Comparison of ENCODE assay signal across 9 mouse cellular contexts in the genomic region with DNA sequence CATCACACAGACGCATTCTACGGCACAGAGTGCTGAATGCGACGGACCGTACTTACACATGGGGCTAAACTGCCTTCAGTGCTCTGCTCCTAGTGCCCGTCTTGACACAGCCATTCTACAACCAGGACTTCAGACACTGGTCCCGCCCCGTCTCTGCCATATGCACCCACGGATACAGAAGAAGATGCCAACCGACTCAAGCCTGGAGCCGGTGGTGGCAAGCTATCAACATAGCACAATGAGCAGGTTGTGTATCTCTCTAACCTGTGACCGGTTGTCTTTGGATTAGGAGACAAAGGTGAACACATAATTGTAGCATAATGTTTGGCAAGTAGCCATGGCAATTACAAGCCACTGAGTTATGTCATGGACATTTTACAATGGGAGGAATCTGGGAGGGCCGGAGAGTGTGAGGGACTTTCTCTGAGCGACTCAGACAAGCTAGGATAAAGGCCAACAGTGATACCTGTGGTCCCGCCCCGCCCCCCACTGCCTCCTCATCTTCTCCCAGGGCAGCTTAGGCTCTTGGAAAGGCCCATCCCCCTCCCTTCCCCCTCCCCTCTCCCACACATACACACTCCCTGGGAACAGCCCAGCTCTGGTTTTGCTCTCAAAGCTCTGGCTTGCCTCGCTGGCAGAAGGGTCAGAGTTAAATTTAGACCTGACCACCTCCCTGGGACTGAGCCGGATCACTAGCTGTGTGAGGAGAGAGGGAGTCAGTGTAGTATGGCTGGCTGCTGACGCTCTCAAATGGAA.
A peak's percentile ranks its signal among the peaks of the same experiment; 100 is the strongest.
DNase-seq lines count a peak whose midpoint lies in the region; ATAC-seq and TF ChIP-seq lines count a peak whose summit lies in the region.
"Had no signal": no experiment of that assay in that cellular context is flagged by ENCODE, and none has a peak within 500 bp of the region (broad histone marks: within the 10 kb centered on the region; RNA-seq: fewer than 3 reads in every experiment).

No protein-coding gene starts in this region.

- no peak for DNase-seq in left cerebral cortex, adult 2 months (ENCODE audit: extremely low spot score in 1 of 2, low spot score in 2 of 2)
- DNase-seq in left cerebral cortex, postnatal 10 days (ENCODE audit: extremely low spot score in 1 of 2, low spot score in 2 of 2), result no peak
- DNase-seq in gastrocnemius, adult 8-10 months (ENCODE audit: low spot score in 2 of 2), result peak; percentile 59 to 74
- no peak for DNase-seq in hindbrain, postnatal 0 days (ENCODE audit: low spot score)
- no peak for DNase-seq in left cerebral cortex, adult 18-20 months (ENCODE audit: low spot score in 2 of 2)
- DNase-seq in adrenal gland, postnatal 10 days, result no peak

- no peaks in the 10 kb centered on the region for H3K9me3 ChIP-seq in hindbrain, postnatal 0 days (ENCODE audit: low read length)
- H3K9me3 ChIP-seq in liver, embryonic 16.5 days (replicated peaks; ENCODE audit: control insufficient read depth, low read length), result no peaks in the 10 kb centered on the region

- WGBS in hindbrain, postnatal 0 days, result 50% methylated on average over 19 of the region's 19 CpGs
- WGBS in liver, embryonic 16.5 days (ENCODE audit: insufficient replicate concordance), result 68% methylated on average over 19 of the region's 19 CpGs

- H3K9ac ChIP-seq in hindbrain, postnatal 0 days (replicated peaks; ENCODE audit: low read length), result no peak overlapping the region
- no peak overlapping the region for H3K9ac ChIP-seq in liver, embryonic 16.5 days (ENCODE audit: low read depth, low read length)

- TF ChIP-seq CTCF in left cerebral cortex, adult 2 months (IDR thresholded peaks at IDR 0.05), result no peak
- TF ChIP-seq CTCF in hindbrain, postnatal 0 days (IDR thresholded peaks at IDR 0.05; ENCODE audit: low read depth), result no peak

- no peak overlapping the region for H3K4me2 ChIP-seq in hindbrain, postnatal 0 days (ENCODE audit: low read depth, low read length)
- H3K4me2 ChIP-seq in liver, embryonic 16.5 days (ENCODE audit: low read depth, low read length), result no peak overlapping the region

- no peaks in the 10 kb centered on the region for H3K27me3 ChIP-seq in hindbrain, postnatal 0 days (ENCODE audit: insufficient read depth, low read length)
- H3K27me3 ChIP-seq in liver, embryonic 16.5 days (ENCODE audit: control insufficient read depth, insufficient read depth, low read depth, low read length), result no peaks in the 10 kb centered on the region

- intact Hi-C loops in left cerebral cortex, adult 2 months (cut with DNase I), result no loop called here
- intact Hi-C loops in left cerebral cortex, postnatal 10 days (cut with DNase I), result no loop called here

- no peaks in the 10 kb centered on the region for H3K36me3 ChIP-seq in hindbrain, postnatal 0 days (ENCODE audit: insufficient read depth, low read length)
- no peaks in the 10 kb centered on the region for H3K36me3 ChIP-seq in liver, embryonic 16.5 days (ENCODE audit: control insufficient read depth, insufficient read depth)

- 0 out of 2 replicates have a peak, but pooled peaks cover 3% of the 10 kb centered on the region for H3K4me1 ChIP-seq in hindbrain, postnatal 0 days (ENCODE audit: insufficient read depth, low read length)
- peaks cover 14% of the 10 kb centered on the region for H3K4me1 ChIP-seq in liver, embryonic 16.5 days (ENCODE audit: control insufficient read depth, low read depth, low read length)

- ATAC-seq in hindbrain, postnatal 0 days, result peak; percentile 62
- peak; percentile 59 for ATAC-seq in liver, embryonic 16.5 days (ENCODE audit: low read depth)
- ATAC-seq in megakaryocyte-erythroid progenitor cell, adult 5-6 weeks (replicated peaks; ENCODE audit: low FRiP score, low TSS enrichment, poor library complexity, severe bottlenecking), result no peak

- peak overlapping the region; percentile 36; the same call in 1 of the 2 replicates for H3K27ac ChIP-seq in left cerebral cortex, adult 2 months
- H3K27ac ChIP-seq in hindbrain, postnatal 0 days, result no peak overlapping the region
- no peak overlapping the region for H3K27ac ChIP-seq in liver, embryonic 16.5 days (ENCODE audit: low read length)

- no peak overlapping the region for H3K4me3 ChIP-seq in left cerebral cortex, adult 2 months
- H3K4me3 ChIP-seq in hindbrain, postnatal 0 days (ENCODE audit: low read length), result no peak overlapping the region
- no peak overlapping the region for H3K4me3 ChIP-seq in liver, embryonic 16.5 days (ENCODE audit: low read depth, low read length)
- H3K4me3 ChIP-seq: erythroblast, embryonic 14.5 days had no signal

Comparison
In these comparisons a context has a peak if more than half of its experiments do, and no peak if none do; other contexts are left out.
1. DNase-seq: peak in gastrocnemius, adult 8-10 months (2 of 2); none in left cerebral cortex, adult 2 months (0 of 2), left cerebral cortex, postnatal 10 days (0 of 2), hindbrain, postnatal 0 days (single experiment), left cerebral cortex, adult 18-20 months (0 of 2) and adrenal gland, postnatal 10 days (single experiment).